In the genomic region with DNA sequence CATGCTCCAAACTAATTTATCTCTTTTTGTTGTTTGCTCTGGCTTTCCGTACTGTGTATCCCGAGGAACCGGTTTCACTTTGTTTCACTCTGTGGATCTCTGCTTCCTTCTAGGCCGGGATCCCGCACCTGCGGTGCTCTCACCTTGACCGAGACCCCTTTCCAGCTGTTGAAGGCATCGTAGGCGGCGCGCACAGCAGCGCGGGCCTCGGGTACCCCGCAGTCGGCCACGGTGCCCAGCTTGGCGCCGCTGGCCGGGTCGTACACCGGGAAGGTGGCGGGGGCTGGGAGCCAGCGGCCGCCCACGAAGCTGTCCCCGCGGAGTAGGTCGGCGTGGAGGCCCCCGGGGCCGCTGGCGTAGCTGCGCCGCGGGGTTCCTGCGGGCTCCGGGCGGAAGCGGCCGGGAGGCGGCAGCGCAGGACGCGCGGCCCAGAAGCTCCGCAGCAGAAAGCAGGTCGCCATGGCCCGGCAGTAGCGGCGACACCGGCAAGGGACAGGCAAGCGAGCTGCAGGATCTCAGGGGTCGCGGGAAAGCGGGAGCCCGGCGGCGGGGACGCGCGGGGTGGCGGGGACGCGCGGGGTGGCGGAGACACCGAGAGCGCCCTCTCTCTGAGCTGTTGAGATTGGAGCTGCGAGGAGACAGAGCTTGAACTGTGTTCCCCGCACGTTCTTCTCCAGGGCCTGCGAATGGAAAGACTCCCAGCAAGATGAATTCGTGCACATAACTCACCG, we compare ENCODE assay signal across 8 mouse cellular contexts. TPM values are rescaled to one million over a fixed set of nuclear protein-coding genes. Genes with fewer than 3 reads are reported as not detected.
A peak's percentile ranks its signal among the peaks of the same experiment; 100 is the strongest.
DNase-seq lines count a peak whose midpoint lies in the region; ATAC-seq and TF ChIP-seq lines count a peak whose summit lies in the region.

A gene (minus strand): TSS at position 554 of the 731 bp plus-strand sequence.

- peak; percentile 50 for TF ChIP-seq CTCF in hindbrain, postnatal 0 days (IDR thresholded peaks at IDR 0.05; ENCODE audit: low read depth)

- no peaks in the 10 kb centered on the region for H3K9me3 ChIP-seq in hindbrain, postnatal 0 days (ENCODE audit: low read length)

- peak; percentile 42 for DNase-seq in adipocyte (ENCODE audit: low spot score)
- DNase-seq in gastrocnemius, postnatal 10 days = peak; percentile 78
- DNase-seq in hindbrain, postnatal 0 days (ENCODE audit: low spot score) = peak; percentile 91
- peak; percentile 57 to 63 for DNase-seq in left cerebral cortex, adult 8-10 months (ENCODE audit: low spot score in 2 of 2)
- DNase-seq in right cerebral cortex, postnatal 14 days = peak; percentile 82
- DNase-seq in yolk sac, embryonic 10.5 days (ENCODE audit: low spot score) = peak; percentile 78

- WGBS in hindbrain, postnatal 0 days = under 1% methylated on average over 75 of the region's 75 CpGs

- H3K4me2 ChIP-seq in hindbrain, postnatal 0 days (ENCODE audit: low read depth, low read length) = peak within 1 kb of the TSS; percentile 70

- ATAC-seq in common myeloid progenitor, adult 5-6 weeks (replicated peaks; ENCODE audit: low read depth, poor library complexity, severe bottlenecking) = peak; percentile 49
- ATAC-seq in hindbrain, postnatal 0 days = peak; percentile 84
- ATAC-seq in megakaryocyte, adult 5-6 weeks (ENCODE audit: poor library complexity, severe bottlenecking) = peak; percentile 64

- H3K36me3 ChIP-seq in hindbrain, postnatal 0 days (ENCODE audit: insufficient read depth, low read length) = no peaks in the 10 kb centered on the region

- H3K27me3 ChIP-seq in hindbrain, postnatal 0 days (ENCODE audit: insufficient read depth, low read length) = no peaks in the 10 kb centered on the region

- peak within 1 kb of the TSS; percentile 93 for H3K9ac ChIP-seq in hindbrain, postnatal 0 days (replicated peaks; ENCODE audit: low read length)

- H3K4me1 ChIP-seq in hindbrain, postnatal 0 days (ENCODE audit: insufficient read depth, low read length) = peaks cover 3% of the 10 kb centered on the region; the same call in 1 of the 2 replicates

- peak within 1 kb of the TSS; percentile 93 for H3K27ac ChIP-seq in hindbrain, postnatal 0 days

- H3K4me3 ChIP-seq in hindbrain, postnatal 0 days (ENCODE audit: low read length) = peak within 1 kb of the TSS; percentile 90

RNA-seq across cellular contexts. Expression of the gene that starts here (rescaled TPM):
- 0.58 and 1.3 TPM in 2 replicates for total RNA-seq in common myeloid progenitor, adult 5-6 weeks (2017)
- 1 to 10 TPM; 3.0 to 3.3 TPM for total RNA-seq in gastrocnemius, postnatal 10 days (2021)
- 46.3 and 53.9 TPM in 2 replicates for total RNA-seq in hindbrain, postnatal 0 days (2014; rRNA removed)
- 16.2 and 16.9 TPM in 2 replicates for polyA plus RNA-seq in hindbrain, postnatal 0 days (2015; fragmentation: Nextera tagmentation; extraction: Ambion mirVana)
- total RNA-seq in left cerebral cortex, adult 8-10 months (2022) = 10 to 100 TPM; 63.2 to 76.6 (median 69.0) TPM
- 0.62 and 0.89 TPM in 2 replicates for total RNA-seq in megakaryocyte, adult 5-6 weeks (2015)
- total RNA-seq in megakaryocyte, adult 5-6 weeks (2017) = 0.89 and 1.1 TPM in 2 replicates

Comparison
In these comparisons a context has a peak if more than half of its experiments do, and no peak if none do; other contexts are left out.
1. Peak in every context shown above with its lines: DNase-seq, ATAC-seq, H3K4me3 ChIP-seq and H3K27ac ChIP-seq.
2. RNA of the gene that starts here (total RNA-seq): 63.2 to 76.6 TPM in left cerebral cortex, adult 8-10 months and 46.3 to 53.9 TPM in hindbrain, postnatal 0 days; 3.0 to 3.3 TPM in gastrocnemius, postnatal 10 days, 0.58 to 1.3 TPM in common myeloid progenitor, adult 5-6 weeks and 0.62 to 1.1 TPM in megakaryocyte, adult 5-6 weeks; every median in the first group is over 10 times any median in the second.